Mouse (Mus musculus) heart, embryonic 12.5 days (tissue): ENCODE results near the gene Kpna2. TPM values are rescaled to one million over a fixed set of nuclear protein-coding genes. Genes with fewer than 3 reads are reported as not detected.
"Not testable (repeated sequence)": the region's sequence is repeated elsewhere in the genome, so short reads cannot be mapped to it uniquely, and the experiment has no call there.

Experiments used
- ATAC-seq: fragments of 200-750 bp; cut with Nextera tagmentation; 2 replicates; pipeline ENCODE4 v1.8.0; 2017; ENCODE audit warnings: moderate TSS enrichment, moderate library complexity; ENCODE audit not compliant: insufficient number of reproducible peaks, low FRiP score
- H3K27ac ChIP-seq: fragments of 300-500 bp; sonication (generic); 2 replicates; pipeline ENCODE4 v1.5.1; 2016; ENCODE audit warnings: mild to moderate bottlenecking, moderate library complexity; ENCODE audit not compliant: poor library complexity, severe bottlenecking
- H3K27me3 ChIP-seq: fragments of 300-500 bp; sonication (generic); replicated peaks from 2 replicates; pipeline ENCODE4 v1.6.1; 2016; ENCODE audit warnings: mild to moderate bottlenecking, moderate library complexity
- H3K36me3 ChIP-seq: fragments of 300-500 bp; sonication (generic); 2 replicates; pipeline ENCODE4 v1.6.1; 2016; ENCODE audit warnings: mild to moderate bottlenecking, moderate library complexity
- H3K4me1 ChIP-seq: fragments of 300-500 bp; sonication (generic); replicated peaks from 2 replicates; pipeline ENCODE4 v1.6.1; 2016; ENCODE audit warnings: mild to moderate bottlenecking
- H3K4me2 ChIP-seq: fragments of 300-500 bp; sonication (generic); 2 replicates; pipeline ENCODE4 v1.6.1; 2016; ENCODE audit warnings: mild to moderate bottlenecking, moderate library complexity
- H3K4me3 ChIP-seq: fragments of 300-500 bp; sonication (generic); 2 replicates; pipeline ENCODE4 v1.5.1; 2016; ENCODE audit warnings: mild to moderate bottlenecking
- H3K9ac ChIP-seq: fragments of 300-500 bp; sonication (generic); 2 replicates; pipeline ENCODE4 v1.6.1; 2016; ENCODE audit warnings: mild to moderate bottlenecking, moderate library complexity
- H3K9me3 ChIP-seq: fragments of 300-500 bp; sonication (generic); replicated peaks from 2 replicates; pipeline ENCODE4 v1.6.1; 2016; ENCODE audit warnings: mild to moderate bottlenecking, moderate library complexity
- WGBS: fragments of 180-500 bp; shearing (Covaris S2); methylation state at CpG from one replicate; pipeline ENCODE4 v1.1.7; 2016; 5-methylcytosine and 5-hydroxymethylcytosine counted together
- polyA plus RNA-seq: library from polyadenylated mRNA; unstranded; fragments of >200 nt; fragmentation: Nextera tagmentation; extraction: Ambion mirVana; gene quantifications from 2 replicates; pipeline ENCODE4 v1.2.1, GENCODE M21; 2016

The Kpna2 gene
- polyA plus RNA-seq, 1 experiment from 2014 or later: 301 TPM

DNA sequence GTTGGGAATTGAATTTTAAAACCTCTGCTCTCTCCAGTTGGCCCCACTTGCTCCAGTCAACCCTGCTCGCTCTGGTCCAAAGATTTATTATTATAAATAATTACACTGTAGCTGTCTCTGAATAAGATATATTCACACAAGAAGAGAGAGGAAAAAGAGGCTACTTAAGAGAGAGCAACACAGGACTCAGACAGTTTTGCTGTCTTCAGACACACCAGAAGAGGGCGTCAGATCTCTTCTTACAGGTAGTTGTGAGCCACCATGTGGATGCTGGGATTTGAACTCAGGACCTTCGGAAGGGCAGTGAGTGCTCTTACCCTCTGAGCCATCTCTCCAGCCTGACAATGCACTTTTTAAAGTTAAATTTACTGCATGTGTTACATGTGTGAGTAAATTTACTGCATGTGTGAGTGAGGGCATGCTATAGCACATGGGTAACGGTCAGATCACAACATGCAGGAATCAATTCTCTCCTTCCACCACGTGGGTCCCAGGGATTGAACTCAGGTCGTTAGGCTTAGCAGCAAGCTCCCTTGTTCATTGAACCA is 18.1 kb upstream of the Kpna2 start:
- Histone ChIP-seq H3K4me1 (no peaks in the 10 kb centered on the region), H3K9me3 (no peaks in the 10 kb centered on the region)
- 53% methylated on average over 6 of the region's 6 CpGs for whole genome bisulfite sequencing

DNA sequence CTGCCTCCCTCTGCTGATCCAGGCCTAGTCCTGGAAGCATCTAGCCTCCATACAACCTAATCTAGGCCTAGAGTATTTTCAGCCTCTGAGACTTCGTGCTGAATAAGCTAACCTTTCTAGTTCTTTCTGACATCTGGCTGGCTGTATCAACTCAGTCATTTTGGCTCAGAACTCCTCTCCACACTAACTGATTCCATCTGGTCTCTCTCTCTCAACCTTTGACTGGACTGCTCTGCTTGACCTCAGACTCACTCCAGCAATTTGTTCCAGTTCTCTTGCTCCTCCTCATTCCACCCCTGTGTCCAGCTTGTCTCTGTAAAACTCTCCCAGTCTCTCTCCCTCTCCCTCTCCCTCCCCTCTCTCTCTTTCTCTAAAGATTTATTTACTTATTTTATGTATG is 17.6 kb upstream of the Kpna2 start:
- Histone ChIP-seq H3K9ac (no peak overlapping the region), H3K27ac (no peak overlapping the region), H3K9me3 (no peaks in the 10 kb centered on the region), H3K4me1 (no peaks in the 10 kb centered on the region), H3K36me3 (no peaks in the 10 kb centered on the region), H3K27me3 (no peaks in the 10 kb centered on the region), H3K4me3 (no peak overlapping the region), H3K4me2 (no peak overlapping the region)
- ATAC-seq: no peak
- WGBS: 61% methylated on average over 1 of the region's 1 CpGs

More for the DNA sequence above, 18.1 kb upstream of the Kpna2 start:
- Histone ChIP-seq H3K27me3 (no peaks in the 10 kb centered on the region), H3K4me3 (no peak overlapping the region), H3K9ac (no peak overlapping the region), H3K4me2 (no peak overlapping the region), H3K27ac (no peak overlapping the region), H3K36me3 (no peaks in the 10 kb centered on the region)
- no peak for ATAC-seq

DNA sequence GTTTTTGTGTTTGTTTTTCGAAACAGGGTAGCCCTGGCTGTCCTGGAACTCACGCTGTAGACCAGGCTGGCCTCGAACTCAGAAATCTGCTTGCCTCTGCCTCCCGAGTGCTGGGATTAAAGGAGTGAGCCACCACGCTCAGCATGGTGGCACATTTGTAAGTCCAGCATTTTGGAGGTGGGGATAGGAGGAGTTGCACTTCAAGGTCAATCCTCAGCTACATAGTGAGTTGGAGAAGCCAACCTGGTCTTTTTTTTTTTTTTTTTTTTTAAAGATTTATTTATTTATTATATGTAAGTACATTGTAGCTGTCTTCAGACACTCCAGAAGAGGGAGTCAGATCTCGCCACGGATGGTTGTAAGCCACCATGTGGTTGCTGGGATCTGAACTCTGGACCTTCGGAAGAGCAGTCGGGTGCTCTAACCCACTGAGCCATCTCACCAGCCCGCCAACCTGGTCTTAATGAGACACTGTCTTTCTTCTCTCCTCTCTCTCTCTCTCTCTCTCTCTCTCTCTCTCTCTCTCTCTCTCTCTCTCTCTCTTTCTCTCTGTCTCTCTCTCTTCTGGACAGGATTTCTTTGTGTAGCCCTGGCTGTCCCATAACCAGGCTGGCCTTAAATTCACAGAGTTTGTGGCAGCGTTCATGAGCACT is 16.3 kb upstream of the Kpna2 start:
- 70% methylated on average over 11 of the region's 11 CpGs for WGBS
- H3K4me2 ChIP-seq, H3K27me3 ChIP-seq, H3K4me1 ChIP-seq, H3K36me3 ChIP-seq, H3K4me3 ChIP-seq, H3K9ac ChIP-seq, H3K27ac ChIP-seq, ATAC-seq, H3K9me3 ChIP-seq: not testable (repeated sequence)

DNA sequence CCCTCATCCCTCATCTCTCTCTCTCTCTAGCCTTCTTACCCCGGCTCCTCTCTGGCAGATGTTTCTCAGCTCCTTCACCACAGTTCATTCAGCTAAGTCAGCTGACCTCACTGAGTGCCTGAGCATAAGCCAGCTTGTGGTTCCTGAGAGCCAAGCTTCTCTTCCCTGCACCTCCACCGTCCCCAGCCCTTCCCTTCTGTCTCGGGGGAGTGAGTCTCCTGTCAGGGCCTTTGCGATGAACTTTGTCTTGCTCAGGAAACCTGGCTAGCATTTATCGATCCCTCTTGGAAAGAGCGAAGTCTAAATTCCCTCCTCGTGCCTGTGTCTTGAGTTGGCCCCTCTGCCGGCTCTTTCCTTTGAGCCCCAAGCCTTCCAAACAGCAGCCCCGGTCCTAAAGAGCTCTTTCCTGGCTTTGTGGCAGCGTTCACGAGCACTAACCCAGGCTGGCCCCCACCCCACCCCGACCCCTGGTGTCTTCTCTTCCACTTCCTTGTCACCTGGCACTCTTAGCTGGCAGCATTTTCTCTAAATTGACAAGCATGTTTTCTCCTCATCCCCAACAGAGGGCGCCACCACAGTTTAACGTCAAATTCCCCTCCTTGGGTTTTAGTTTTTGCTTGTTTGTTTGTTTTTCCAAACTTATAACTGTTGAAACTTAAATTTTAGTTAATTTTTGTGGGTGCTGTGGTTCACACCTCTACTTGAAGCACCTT is 15.4 kb upstream of the Kpna2 start:
- no peaks in the 10 kb centered on the region for H3K9me3 ChIP-seq
- H3K4me1 ChIP-seq: no peaks in the 10 kb centered on the region
- H3K9ac ChIP-seq: no peak overlapping the region
- 34% methylated on average over 14 of the region's 14 CpGs for WGBS
- no peak for ATAC-seq
- H3K27me3 ChIP-seq: no peaks in the 10 kb centered on the region
- no peaks in the 10 kb centered on the region for H3K36me3 ChIP-seq
- peak overlapping the region; percentile 37 for H3K4me2 ChIP-seq
- H3K27ac ChIP-seq: no peak overlapping the region
- H3K4me3 ChIP-seq: peak overlapping the region; percentile 8; the same call in 1 of the 2 replicates

DNA sequence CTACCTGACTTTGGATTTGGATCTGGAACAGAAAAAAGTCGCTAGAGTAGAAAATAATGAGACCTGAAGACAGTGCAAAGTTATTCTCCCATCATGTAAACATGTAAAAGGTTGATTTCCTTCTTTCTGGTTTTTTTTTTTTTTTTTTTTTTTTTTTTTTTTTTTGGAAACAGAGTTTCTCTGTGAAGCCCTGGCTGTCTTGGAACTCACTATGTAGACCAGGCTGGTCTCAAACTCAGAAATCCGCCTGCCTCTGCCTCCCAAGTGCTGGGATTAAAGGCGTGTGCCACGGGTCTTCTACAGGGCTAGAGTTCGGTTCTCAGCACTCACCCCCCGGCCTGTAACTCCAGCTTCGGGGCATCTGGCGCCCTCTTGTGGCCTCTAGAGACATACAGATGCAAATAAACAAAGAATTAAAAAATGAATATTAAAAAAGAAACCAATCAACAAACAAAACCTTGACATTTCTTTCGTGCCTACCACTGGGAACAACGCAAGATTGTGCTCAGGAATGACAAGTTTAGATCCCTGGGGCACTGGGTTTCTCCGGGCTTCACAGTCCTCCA is 14.8 kb upstream of the Kpna2 start:
- Histone ChIP-seq H3K9ac (no peak overlapping the region), H3K4me3 (no peak overlapping the region), H3K9me3 (no peaks in the 10 kb centered on the region), H3K4me2 (no peak overlapping the region), H3K4me1 (no peaks in the 10 kb centered on the region), H3K36me3 (no peaks in the 10 kb centered on the region), H3K27ac (no peak overlapping the region), H3K27me3 (0 out of 2 replicates have a peak, but pooled peaks cover 2% of the 10 kb centered on the region)
- no peak for ATAC-seq
- WGBS: 77% methylated on average over 11 of the region's 11 CpGs

DNA sequence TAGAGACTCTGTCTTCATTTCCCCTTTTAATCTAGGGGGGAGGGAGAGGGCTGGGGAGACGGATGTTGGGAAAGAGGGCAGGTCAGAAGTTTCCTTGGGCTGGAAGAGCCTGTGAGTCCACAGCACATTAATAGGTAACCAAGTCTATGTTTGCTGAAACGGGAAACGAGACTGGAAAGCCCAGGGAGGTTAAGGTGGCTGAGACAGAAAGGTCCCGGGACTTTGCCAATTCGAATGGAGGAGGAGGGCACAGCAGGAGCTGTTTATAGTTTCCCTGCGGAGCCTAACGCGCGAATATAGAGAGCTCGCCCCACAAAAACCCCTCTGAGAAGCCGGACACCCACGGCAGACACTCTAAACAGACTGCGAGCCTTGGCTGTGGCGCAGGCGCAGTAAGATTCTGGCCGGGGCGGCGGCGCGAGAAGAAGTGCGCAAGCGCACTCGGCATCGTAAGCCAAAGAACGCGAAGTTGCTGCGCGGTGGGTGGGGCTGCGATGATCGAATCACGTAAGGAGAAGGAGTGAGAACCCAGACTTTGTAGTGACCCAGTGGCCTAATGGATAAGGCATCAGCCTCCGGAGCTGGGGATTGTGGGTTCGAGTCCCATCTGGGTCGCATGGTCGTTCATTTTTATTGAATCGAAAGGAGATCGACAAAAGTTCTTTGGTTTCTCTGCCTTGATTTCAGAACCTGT is 13.1 kb upstream of the Kpna2 start:
- H3K27me3 ChIP-seq: 0 out of 2 replicates have a peak, but pooled peaks cover 6% of the 10 kb centered on the region
- H3K27ac ChIP-seq: peak overlapping the region; percentile 94
- WGBS: under 1% methylated on average over 37 of the region's 37 CpGs
- no peaks in the 10 kb centered on the region for H3K36me3 ChIP-seq
- H3K4me3 ChIP-seq: peak overlapping the region; percentile 60
- H3K9me3 ChIP-seq: no peaks in the 10 kb centered on the region
- peak overlapping the region; percentile 69 for H3K4me2 ChIP-seq
- H3K9ac ChIP-seq: peak overlapping the region; percentile 76
- no peaks in the 10 kb centered on the region for H3K4me1 ChIP-seq
- peak; percentile 94 for ATAC-seq

DNA sequence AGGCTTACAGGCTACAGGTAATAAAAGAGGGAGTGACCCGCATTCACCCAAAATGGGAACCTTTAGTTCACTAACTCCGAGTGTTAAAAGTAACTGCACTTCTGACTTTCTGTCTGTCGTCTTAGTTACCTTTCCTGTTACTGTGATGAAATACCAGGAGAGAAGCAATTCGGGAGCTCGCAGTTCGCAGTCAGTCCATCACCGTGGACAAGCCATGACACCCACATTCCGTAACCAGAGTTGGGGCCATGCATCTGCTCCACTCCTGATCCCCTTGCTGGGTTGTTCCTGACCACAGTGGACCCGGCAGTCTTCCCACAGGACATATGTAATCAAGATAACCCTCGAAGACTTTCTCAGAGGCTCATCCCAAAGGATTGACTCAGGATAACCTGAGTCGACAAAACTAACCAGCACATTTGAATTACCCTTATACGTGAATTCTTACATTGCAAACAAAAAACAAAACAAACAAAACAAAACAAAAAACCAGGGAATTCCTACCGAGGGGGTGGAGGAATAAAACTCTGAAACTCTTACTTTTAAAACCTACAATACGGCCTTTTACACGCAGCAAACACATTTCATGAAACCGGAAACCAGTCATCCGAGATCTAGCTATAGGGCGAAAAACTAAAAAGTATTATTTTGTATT is 12.5 kb upstream of the Kpna2 start:
- Histone ChIP-seq H3K4me3 (peak overlapping the region; percentile 60), H3K4me2 (peak overlapping the region; percentile 69), H3K27ac (peak overlapping the region; percentile 94), H3K9me3 (no peaks in the 10 kb centered on the region), H3K9ac (peak overlapping the region; percentile 76), H3K27me3 (0 out of 2 replicates have a peak, but pooled peaks cover 6% of the 10 kb centered on the region), H3K36me3 (no peaks in the 10 kb centered on the region), H3K4me1 (no peaks in the 10 kb centered on the region)
- no peak for ATAC-seq
- 35% methylated on average over 18 of the region's 18 CpGs for WGBS

DNA sequence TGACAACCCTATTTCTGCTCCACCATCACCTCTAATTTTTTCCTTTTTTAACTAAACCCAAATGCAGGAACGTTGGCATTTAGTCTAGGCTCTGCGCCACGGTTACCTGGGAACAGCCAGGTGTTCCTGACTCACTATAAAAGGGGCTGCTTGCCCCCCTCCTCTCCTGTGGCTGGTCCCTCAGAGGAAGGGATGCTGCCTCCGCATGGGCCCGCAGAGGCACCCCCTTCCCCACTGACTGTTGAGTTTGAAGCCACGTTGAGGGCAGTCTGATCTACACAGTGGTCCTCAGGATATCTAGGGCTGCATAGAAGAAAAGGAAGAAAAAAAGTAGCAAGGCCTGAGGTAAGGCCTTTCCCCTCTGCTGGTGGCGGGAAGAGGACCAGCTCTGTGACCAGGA is 11.8 kb upstream of the Kpna2 start:
- H3K4me2 ChIP-seq: no peak overlapping the region
- no peak overlapping the region for H3K9ac ChIP-seq
- 70% methylated on average over 7 of the region's 7 CpGs for WGBS
- H3K27me3 ChIP-seq: 0 out of 2 replicates have a peak, but pooled peaks cover 6% of the 10 kb centered on the region
- H3K9me3 ChIP-seq: no peaks in the 10 kb centered on the region
- no peak overlapping the region for H3K27ac ChIP-seq
- H3K4me1 ChIP-seq: no peaks in the 10 kb centered on the region
- H3K36me3 ChIP-seq: no peaks in the 10 kb centered on the region
- ATAC-seq: no peak
- no peak overlapping the region for H3K4me3 ChIP-seq

DNA sequence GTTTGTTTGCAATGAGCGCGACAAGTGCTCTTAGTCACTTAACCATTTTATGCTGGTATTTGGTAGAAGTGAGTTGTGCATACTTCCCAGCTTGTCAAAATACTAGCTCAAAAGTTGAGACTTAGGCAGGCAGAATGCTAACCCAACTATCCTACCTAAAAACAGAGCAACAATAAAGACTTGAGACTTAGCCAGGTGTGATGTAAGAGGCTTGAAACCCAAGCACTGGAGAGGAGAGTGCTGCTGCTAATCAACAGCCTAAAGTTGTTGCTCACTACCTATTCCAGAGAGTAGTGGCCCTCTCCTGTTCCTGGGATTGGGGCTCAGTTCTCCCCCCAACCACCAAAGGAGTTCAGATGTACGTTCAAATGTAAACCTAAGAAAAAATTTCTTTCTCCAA is 11.1 kb upstream of the Kpna2 start:
- 95% methylated on average over 3 of the region's 3 CpGs for WGBS
- no peak overlapping the region for H3K4me2 ChIP-seq

DNA sequence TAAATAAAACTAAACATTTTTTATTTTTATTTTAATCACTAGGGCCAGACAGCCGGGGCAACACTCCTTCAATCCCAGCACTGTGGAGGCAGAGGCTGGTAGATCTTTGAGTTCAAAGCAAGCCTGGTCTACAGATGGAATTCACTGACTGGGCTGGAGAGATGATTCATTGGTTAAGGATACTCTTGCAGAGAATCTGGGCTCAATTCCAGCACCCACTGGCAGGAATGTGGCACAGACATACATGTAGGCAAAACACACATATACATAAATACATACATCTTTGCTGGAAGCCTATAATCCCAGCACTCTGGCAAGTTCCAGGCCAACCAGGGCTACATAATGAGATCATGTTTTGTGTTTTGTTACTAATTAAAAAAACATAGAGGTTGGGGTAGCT is 6.2 kb upstream of the Kpna2 start:
- Histone ChIP-seq H3K36me3 (no peaks in the 10 kb centered on the region), H3K27me3 (0 out of 2 replicates have a peak, but pooled peaks cover 6% of the 10 kb centered on the region), H3K4me2 (no peak overlapping the region), H3K27ac (no peak overlapping the region), H3K4me1 (no peaks in the 10 kb centered on the region), H3K4me3 (no peak overlapping the region), H3K9ac (no peak overlapping the region), H3K9me3 (no peaks in the 10 kb centered on the region)
- 91% methylated on average over 1 of the region's 1 CpGs for WGBS
- no peak for ATAC-seq

More for the DNA sequence above, 11.1 kb upstream of the Kpna2 start:
- Histone ChIP-seq H3K9ac (no peak overlapping the region), H3K4me1 (no peaks in the 10 kb centered on the region), H3K27me3 (0 out of 2 replicates have a peak, but pooled peaks cover 6% of the 10 kb centered on the region), H3K4me3 (no peak overlapping the region), H3K9me3 (no peaks in the 10 kb centered on the region), H3K27ac (no peak overlapping the region), H3K36me3 (no peaks in the 10 kb centered on the region)
- no peak for ATAC-seq
